Mouse (Mus musculus) yolk sac, embryonic 10.5 days (tissue): ENCODE data around the gene Atp6v0a1.

Experiments
- DNase-seq: peaks from one replicate; pipeline ENCODE4 v3.0.0-alpha.2; 2017; ENCODE audit warnings: low spot score

Atp6v0a1 gene

GRCm38 (mm10) chr11:101009046-101009887, at the start of gene Atp6v0a1:
Gene Atp6v0a1, plus strand, starts transcription at chr11:101009452.
- peak; percentile 97 for DNase-seq

- DNase-seq = peak; percentile 47
Observed at GRCm38 (mm10) chr11:100959464-100959810, 49.8 kb upstream of the Atp6v0a1 start.

GRCm38 (mm10) chr11:100959826-100960225, 49.4 kb upstream of the Atp6v0a1 start:
- DNase-seq = no peak

DNA sequence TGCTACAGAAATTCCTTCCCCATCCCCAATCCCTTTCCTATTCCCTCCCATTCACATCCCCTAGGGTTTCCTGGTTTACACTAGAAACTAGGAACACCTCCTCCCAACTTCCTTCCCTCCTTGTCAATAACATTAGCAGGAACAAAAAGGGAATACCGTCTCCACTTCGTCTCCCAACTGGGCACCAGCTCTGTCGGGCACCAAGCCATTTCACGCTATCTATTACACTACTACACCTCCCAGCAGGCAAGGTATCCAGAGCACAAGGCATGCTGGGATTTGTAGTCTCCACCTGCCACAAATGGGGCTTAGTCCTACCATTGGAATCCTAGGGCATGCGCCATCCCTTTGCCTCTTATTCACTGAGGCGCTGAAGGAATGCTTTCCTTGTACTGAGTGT, 48.7 kb upstream of the Atp6v0a1 start:
- no peak for DNase-seq

- no peak for DNase-seq
Observed at GRCm38 (mm10) chr11:100962371-100962911, 46.8 kb upstream of the Atp6v0a1 start.

DNA sequence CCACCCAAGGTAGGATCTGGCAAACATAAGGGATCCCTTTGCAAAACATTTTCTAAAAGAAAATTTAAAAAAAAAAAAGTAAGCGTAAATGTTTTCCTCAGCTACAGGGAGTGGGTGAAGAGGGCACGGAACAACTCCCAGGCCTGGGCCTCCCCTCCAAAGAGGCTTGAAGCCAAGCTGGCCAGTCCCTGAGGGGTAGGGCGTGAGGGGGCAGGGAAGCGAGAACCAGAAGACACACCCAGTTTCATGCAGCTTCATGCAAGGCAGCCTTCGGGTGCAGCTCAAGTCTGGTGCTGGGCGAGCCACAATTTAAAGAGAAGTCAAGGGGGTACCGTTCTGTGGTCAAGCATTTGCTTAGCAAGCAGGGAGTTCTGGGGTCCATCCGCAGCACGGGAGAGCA, 45.6 kb upstream of the Atp6v0a1 start:
- DNase-seq = no peak

- DNase-seq = no peak
Observed at GRCm38 (mm10) chr11:100964180-100964579, 45.1 kb upstream of the Atp6v0a1 start.

- DNase-seq = no peak
Observed at GRCm38 (mm10) chr11:100964901-100965542, 44.2 kb upstream of the Atp6v0a1 start.

DNA sequence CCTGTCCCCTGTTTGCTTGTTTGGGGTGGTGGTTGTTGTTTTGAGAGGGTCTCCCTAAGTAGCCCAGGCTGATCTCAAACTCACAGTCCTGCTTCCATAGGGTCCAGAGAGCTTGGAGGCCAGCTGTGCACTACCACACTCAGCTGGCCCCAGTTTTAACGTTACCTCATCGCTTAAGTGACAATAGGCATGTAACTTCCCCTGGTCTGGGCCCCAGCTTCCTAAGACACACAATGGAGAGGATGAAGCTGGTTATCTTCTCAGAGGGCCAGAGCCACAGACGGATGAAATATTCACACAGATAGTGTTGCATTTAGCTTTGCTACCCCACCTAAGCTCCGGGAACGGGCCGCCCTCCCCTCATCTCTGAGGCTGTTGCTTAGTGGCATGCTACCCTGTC, 43.5 kb upstream of the Atp6v0a1 start:
- no peak for DNase-seq

DNA sequence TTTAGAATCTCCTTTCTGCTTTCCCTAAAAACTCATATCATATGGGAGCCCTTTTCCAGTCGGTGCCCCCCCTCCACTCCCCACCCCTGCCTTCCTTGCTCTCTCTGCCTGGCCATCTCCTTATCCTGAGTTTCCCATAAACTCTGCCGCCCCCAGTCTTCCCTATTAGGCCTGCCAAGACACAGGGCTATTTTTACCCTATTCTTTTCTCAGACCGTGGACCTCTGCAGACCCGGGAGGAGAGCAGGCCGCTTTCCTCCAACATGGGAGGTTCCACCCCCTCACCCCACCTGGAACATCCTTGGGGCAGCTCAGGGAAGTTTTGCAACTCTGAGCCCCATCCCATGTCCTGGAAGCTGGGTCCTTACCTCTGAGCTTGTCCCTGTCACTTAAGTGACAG, 41.9 kb upstream of the Atp6v0a1 start:
- no peak for DNase-seq

GRCm38 (mm10) chr11:100967881-100968420, 41.3 kb upstream of the Atp6v0a1 start:
- no peak for DNase-seq

DNA sequence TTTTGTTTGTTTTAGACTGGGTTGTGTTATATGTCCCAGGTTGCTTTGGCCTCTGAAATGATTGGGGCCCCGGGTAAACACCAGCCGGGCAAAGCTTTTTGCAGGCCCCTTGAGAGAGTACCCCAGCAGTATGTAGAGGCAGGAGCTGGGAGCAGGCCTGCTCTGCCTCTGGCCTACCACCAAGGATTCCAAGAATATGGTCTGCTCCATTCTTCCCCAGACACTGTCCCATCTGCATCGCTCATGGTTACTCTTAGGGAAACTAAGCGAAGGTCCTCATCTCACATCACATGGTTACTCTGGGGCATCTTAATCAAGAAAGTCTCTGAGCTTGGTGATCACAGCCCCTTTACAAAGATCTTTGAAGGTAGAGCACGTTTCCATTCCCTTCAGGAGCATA, 40.8 kb upstream of the Atp6v0a1 start:
- DNase-seq = no peak

- no peak for DNase-seq
Observed at GRCm38 (mm10) chr11:100969189-100969743, 40.0 kb upstream of the Atp6v0a1 start.

DNA sequence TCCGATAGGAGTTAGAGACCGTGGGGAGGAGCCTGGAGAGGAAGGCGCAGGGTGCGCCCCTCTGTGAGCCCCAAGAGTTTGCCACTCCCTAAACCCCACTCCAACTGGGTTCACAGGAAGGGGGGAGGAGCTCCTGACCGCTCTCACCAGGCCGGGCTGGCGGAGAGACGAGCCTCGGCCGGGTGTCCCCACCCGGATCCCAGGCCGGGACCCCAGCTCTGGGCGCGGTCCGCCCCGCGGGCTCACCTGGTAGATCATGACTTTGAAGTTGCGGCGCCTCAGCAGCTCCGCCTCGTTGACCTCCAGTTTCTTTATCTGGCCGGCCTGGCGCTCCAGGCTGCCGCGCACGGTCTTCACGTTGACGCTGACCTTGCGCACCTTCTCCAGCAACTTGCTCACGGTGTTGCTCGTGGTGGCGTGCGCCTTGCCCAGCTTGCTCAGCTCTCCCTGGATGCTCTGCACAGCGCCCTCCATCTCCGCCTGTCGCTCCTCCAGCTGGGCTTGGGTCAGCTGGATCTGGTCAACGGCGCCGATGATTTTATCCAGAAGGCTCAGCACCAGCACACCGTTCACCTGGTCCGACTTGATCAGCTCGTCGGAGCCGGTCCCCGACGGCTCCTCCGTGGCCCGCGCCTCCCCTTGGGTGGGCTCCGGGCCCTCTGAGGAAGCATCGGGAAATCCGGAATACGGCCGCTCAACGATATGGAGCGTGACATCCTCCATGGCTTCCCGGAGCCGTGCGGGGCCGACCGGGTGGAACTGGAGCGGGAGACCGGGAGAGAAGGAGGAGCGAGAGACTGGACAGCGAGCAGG, 39.3 kb upstream of the Atp6v0a1 start:
- peak; percentile 55 for DNase-seq

GRCm38 (mm10) chr11:100970557-100970937, 38.7 kb upstream of the Atp6v0a1 start, which contains the start of gene Cavin1:
Gene Cavin1, minus strand, starts transcription at chr11:100970887.
- DNase-seq = peak; percentile 84

- DNase-seq = no peak
Observed at GRCm38 (mm10) chr11:100971455-100971854, 37.8 kb upstream of the Atp6v0a1 start.

GRCm38 (mm10) chr11:100973245-100973644, 36.0 kb upstream of the Atp6v0a1 start:
- DNase-seq = no peak

DNA sequence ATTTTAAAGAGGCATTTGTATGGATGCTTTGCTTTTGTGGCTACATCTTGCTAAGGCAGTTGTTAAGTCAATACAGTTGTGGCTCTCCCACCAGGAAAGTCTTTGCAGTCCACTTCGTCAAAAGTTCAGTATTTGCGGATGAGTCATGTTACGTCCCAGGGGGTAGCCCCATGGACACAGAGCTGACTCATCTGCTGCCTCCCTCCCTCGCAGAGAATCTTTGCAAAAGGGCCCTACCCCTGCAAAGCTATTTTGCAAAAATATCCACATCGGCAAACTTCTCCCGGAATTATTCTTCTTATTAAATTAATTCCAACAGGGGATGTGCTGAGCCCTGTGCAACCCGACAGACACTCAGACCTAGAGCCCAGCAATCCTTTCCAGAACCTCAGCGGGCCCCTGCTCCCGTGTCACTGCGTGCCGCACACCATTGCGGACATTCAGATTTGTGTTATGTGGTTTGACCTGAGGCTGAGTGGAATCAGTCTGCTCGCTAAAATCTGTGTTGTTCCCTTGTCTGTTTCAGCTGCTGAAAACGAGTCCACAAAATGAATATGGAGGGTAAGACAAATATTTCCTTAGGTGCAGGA, 34.8 kb upstream of the Atp6v0a1 start:
- no peak for DNase-seq

DNA sequence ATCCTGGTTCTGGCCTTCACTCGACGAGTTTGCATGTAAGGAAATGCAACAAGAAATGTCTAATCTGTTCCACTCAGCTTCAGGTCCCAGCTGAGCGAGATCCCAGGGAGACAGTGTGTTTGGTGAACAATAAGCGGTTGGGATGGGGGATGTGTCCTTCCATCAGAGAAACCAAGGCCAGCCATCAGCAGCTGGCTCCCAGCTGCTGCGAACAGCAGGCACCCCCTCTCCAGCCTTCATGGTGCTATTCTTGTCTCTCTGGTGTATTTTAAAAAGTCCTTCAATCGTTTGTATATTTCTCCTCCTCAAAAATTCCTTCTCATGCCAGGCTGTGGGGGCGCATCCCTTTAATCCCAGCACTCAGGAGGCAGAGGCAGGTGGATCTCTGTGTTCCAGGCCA, 34.0 kb upstream of the Atp6v0a1 start:
- no peak for DNase-seq

GRCm38 (mm10) chr11:100979887-100980286, 29.4 kb upstream of the Atp6v0a1 start:
- peak; percentile 68 for DNase-seq

DNA sequence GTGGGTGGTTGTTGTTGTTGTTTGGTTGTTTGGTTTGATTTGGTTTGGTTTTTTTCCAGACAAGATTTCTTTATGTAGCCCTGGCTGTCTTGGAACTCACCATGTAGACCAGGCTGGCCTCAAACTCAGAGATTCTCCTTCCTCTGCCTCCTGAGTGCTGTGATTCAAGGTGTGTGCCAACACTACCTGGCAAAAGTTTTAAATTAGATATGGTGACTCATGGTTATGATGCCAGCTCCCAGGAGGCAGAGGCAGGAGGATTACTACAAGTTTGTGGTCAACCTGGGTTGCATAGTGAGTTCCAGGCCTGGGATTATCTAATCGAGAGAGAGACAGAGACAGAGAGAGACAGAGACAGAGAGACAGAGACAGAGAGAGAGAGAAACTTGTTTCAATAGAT, 28.8 kb upstream of the Atp6v0a1 start:
- DNase-seq = no peak
